Mouse (Mus musculus): Measurements from ENCODE around the gene Vps26c. TPM values are rescaled to one million over a fixed set of nuclear protein-coding genes. Genes with fewer than 3 reads are reported as not detected.
"Not testable (repeated sequence)": the region's sequence is repeated elsewhere in the genome, so short reads cannot be mapped to it uniquely, and the experiment has no call there.

Gene Vps26c
- total RNA-seq, 2 experiments from 2014 or later: 9.4 to 10.3 TPM

DNA sequence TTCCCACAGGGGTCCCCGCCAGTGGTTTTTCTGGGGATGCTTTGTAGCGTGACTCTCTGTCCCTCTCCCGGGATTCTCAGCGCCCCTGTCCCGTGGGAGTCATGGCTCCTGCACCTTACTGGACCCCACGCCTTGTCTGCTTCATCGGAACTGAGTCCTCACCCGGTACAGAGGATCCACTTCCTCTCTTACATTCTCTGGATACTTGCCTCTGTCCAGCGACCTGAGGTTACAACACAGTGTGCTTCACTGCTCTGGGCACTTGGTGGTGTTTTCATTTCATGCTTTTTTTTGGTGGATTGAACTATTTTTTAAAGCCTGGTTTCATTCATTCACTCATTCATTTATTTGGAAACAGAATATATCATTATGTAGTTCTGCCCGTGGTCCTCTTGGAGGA is 23.2 kb upstream of the Vps26c start:
- no peak for DNase-seq

DNA sequence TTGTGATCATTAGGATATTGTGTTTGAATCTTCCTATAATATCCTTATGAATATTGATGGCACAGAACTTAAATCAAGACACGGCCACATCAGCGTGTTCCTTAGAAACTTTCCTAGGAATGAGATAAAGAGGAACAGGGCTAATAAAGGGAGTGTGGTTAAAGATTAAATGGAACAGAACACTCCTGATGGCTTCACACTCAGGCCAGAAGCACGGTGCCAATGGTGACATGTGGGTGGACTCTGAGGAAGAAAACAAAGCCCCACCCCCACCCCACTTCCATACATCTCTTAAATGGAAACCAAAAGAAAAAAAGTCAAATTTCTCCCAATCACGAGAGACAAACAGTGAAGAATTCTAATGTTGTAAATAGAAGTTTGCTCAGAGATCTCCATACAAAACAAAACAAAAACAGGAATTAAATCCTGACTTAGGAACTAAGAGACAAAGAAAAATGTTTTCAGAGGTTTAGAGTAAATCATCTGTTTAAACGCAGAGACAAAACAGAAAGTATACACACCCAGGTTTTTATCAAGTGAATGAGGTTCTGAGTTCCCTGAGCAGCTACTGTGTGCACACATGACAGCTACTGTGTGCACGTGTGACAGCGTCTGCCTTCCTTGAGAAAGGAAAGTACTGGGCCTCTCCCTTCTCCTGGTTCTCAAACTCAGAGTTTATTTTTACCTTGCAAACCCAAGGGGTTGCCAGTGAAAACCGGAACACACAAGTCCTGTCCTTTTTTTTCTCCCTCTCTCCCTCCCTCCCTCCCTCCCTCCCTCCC is 19.3 kb upstream of the Vps26c start:
- no peak for DNase-seq

GRCm38 (mm10) chr16:94544540-94545105 is 18.0 kb upstream of the Vps26c start:
- DNase-seq: no peak

- no peak for DNase-seq
Measured at GRCm38 (mm10) chr16:94542898-94543297, 16.3 kb upstream of the Vps26c start.

DNA sequence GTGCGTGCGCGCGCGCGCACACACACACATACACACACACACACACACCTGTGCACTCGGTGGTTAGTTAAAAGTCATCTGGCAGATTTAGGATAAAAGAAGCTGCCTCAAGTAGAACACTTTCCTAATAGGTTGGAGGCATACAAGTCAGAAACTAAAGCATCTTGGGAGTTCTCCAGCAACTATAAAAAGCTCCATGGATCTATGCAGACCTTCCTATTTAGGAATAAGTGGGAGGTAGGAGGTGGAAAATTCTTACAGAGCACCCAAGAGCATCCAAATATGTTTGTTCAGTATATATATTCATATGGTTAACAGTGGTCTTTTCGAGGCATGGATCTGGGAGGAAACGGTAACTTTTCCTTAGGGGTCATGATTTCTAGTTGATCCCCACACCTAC is 13.5 kb upstream of the Vps26c start:
- DNase-seq: no peak

DNA sequence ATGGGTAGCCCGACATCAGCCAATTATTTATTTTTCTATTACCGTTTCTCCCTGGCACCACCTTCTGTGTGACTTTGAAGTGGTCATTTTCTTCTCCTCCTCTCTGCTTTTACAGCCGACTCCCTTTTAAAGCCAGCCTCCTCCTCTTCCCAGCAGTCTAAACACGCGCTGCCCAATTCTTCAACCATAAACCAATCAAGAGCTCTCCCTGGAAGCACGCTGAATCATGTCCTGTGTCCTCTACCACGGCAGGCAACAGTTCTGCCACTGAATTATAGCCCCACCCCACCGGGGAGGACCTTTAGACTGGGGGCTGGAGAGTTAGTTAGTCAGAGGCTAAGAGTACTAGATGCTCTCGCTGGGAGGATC is 10.5 kb upstream of the Vps26c start:
- DNase-seq: peak; percentile 51

- peak; percentile 64 for DNase-seq
Measured at GRCm38 (mm10) chr16:94536417-94537158, 10.0 kb upstream of the Vps26c start.

DNA sequence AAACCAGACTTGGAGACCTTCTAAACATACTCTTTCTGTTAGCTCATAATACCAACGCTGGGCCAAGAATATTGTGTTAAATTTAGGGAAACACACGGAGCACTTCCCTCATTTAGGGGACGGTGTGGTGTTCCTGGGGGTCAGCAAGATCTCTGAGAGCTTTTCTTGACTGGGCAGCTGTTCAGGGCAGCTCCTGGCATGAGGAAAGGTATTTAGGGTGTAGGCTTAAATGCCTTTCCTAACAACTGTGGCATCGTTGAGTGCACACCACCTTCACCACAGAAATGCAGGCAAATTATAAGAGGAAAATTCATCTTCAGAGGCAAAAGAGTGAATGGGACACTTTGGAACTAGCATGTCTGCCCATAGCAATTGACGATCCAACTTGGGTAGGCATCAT is 9.1 kb upstream of the Vps26c start:
- DNase-seq: no peak

DNA sequence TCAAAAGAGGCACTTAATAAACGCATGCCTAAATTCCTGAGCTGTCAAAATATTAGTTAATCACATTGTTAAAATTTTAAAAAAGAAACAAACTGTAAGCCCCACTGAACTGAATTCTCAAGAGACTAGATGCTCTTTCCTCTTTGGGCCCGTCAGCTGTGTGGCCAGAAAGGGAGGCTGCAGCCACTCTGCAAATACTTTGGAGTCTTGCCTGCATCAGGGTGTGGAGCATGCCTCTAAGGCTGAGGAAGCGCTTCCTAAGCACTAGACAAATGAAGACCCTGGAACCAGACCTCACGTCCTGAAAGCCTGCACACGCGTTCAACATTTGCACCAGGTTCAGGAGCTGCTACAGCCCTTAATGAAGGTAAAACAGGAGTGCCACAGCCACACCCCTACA is 7.0 kb upstream of the Vps26c start:
- DNase-seq: peak; percentile 24

DNA sequence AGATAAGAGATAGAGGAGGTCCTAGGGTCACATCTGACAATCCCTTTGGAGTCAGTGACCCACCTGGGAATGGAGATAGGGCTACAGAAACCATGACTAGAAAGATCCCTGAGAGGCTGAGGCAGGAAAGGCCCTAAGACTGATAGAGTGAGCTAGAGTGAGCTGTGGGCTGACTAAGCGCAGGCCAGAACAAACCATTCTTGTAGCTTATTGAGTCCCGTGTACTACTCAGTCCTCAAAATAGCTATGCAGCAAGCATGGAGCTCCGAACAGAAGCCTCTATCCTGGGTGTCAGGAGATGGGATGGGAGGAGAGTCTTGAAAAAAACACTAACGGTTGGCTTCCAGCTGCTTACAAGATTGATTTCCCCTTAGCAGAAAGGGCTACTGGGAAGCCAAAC is 4.6 kb upstream of the Vps26c start:
- DNase-seq: no peak

DNA sequence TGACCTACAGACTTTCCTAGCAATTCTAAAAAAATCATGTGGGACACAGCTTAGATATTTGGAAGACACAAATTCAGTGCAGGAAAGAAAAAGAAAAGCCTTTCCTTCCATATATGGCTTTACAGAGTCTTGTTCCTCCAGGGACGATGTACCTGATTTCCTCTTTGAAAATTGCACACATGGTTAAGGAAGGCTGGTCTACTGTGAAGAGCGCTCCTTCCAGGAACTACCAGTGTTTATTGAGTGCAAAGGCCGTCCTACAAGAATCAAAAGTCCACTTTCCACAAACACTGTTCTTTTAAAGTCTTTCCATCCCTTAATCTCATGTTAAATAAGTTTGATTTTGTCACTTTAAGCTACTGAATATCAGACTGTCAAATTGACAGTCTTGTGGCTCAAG is 916 bp upstream of the Vps26c start:
- no peak for DNase-seq

- DNase-seq: no peak
Measured at GRCm38 (mm10) chr16:94527152-94527534, 513 bp upstream of the Vps26c start.

- DNase-seq: no peak
Measured at GRCm38 (mm10) chr16:94525955-94526343, 681 bp downstream of the Vps26c start.

DNA sequence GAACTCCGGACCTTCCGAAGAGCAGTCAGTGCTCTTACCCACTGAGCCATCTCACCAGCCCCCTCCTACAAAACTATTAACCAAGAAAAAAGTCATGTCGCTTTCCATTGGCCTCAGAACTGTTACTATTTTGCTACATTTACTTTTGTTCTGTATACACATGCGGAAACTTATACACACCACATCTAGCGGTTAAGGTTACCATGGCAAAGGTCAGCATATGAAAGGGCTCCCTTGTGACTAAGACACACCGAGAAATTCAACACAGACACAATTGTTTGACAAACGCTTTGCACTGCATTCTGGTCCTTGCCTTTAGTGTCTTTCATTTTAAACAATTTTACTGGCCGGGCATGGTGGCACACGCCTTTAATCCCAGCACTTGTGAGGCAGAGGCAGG is 1.9 kb downstream of the Vps26c start:
- no peak for DNase-seq

DNA sequence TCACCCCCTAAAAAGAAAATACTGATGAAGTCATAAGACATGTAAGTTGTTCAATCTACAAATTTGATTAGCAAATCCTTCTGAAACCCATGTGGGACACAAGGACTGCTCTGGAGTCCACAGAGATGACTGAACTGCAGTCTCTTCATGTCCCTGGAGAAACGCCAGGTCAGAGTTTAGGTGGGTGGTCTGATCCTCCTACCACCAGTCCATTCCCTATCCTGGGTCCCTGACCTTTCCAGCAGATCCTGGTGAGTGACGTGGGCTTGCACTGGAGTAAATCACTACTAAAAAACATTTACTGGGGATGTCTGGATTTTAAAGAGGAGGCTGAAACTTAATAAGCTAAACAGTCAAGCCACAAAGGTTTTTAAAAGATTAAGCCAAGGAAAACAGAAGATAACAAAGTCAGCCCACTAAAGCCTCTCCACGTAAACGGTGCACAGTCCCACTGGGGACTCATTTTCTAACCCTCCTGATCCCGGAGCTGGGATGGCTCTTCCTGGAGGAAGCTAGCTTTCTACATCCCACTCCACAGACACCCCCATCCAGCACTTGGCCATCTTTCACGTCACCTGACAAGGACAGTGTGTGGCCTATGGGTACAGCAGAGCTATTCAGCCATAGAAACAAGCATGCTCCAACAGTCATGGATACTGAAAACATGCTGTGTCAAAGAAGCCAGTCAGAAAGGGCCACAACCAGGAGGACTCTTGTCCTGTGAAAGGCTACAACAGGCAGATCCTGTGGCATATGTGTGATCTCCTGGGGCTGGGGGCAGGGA is 2.8 kb downstream of the Vps26c start:
- DNase-seq: no peak

DNA sequence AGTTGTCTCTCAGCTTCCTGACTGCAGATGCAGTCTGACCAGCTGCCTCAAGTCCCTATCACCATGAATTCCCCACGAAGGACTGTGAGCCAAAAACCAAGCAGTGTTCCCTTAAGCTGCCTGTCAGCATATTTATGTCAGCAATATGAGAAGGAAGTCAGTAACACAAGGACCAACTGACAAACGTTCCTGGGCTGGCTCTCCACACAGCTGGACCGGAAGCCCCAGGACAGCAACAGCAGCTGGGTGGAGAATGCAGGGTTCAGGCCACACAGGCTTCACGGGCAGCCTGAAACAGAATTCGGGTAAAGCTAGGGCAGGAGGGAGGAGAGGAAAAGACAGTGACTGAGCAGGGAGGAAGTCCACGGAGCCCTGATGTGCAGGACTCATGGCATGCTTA is 7.6 kb downstream of the Vps26c start:
- peak; percentile 69 for DNase-seq

GRCm38 (mm10) chr16:94517606-94518005 is 9.0 kb downstream of the Vps26c start:
- no peak for DNase-seq

- no peak for DNase-seq
Measured at GRCm38 (mm10) chr16:94509983-94510382, 16.6 kb downstream of the Vps26c start.

DNA sequence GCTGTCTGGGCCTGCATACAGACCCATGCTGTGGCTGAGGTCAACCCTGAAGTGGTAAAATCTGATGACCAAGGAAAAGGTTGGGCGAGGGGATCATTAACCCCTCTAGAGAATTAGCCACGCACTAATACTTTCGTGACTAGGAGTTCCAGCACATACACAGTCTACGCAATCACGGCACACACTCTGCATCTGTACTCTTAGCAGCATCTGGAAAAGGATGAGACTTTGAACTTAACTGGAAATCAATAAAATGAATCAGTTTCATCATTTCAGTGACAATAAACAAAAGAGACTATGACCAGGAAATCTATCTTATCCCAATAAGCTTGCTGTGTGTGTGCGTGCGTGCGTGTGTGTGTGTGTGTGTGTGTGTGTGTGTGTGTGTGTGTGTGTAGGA is 17.9 kb downstream of the Vps26c start:
- DNase-seq: no peak

GRCm38 (mm10) chr16:94507071-94507470 is 19.6 kb downstream of the Vps26c start:
- DNase-seq: no peak

DNA sequence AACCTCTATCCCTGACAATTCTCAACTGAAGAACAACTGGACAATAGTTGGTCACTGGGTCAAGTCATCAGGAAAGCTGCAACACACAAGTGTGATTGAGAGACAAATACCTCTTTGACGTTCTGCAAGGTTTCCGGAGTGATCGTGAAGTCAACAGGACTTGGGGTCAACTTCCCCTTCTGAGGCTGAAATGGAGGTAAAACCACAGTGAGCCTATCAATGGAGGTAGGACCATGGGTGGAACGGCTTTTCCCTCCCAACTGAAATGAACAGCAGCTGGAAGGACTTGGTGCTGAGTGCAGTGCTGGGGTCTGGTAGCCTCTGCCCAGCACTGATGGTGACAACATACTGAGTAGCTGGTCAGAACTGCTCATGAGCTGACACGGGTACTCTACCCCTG is 22.4 kb downstream of the Vps26c start:
- no peak for DNase-seq

- DNase-seq: peak; percentile 66
Measured at GRCm38 (mm10) chr16:94497911-94498310, 28.7 kb downstream of the Vps26c start.

DNA sequence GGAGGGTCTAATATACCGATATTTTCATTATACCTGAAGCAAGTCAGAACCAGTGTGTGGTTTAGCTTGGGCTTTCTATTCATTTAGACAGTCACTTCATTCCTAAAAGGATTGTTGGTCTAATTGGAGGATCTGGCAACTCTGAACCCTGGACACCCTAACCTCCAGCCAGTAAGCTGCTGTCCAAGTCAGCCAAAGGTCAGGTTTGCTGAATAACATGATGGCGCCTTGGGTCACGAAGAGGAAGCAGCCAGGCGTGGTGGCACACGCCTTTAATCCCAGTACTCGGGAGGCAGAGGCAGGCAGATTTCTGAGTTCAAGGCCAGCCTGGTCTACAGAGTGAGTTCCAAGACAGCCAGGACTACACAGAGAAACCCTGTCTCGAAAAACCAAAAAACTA is 29.5 kb downstream of the Vps26c start:
- DNase-seq: not testable (repeated sequence)
